Mouse (Mus musculus): ENCODE data around the gene Slc25a36. TPM values are rescaled to one million over a fixed set of nuclear protein-coding genes. Genes with fewer than 3 reads are reported as not detected.

The Slc25a36 gene
- 166 TPM for total RNA-seq (2023)

DNA sequence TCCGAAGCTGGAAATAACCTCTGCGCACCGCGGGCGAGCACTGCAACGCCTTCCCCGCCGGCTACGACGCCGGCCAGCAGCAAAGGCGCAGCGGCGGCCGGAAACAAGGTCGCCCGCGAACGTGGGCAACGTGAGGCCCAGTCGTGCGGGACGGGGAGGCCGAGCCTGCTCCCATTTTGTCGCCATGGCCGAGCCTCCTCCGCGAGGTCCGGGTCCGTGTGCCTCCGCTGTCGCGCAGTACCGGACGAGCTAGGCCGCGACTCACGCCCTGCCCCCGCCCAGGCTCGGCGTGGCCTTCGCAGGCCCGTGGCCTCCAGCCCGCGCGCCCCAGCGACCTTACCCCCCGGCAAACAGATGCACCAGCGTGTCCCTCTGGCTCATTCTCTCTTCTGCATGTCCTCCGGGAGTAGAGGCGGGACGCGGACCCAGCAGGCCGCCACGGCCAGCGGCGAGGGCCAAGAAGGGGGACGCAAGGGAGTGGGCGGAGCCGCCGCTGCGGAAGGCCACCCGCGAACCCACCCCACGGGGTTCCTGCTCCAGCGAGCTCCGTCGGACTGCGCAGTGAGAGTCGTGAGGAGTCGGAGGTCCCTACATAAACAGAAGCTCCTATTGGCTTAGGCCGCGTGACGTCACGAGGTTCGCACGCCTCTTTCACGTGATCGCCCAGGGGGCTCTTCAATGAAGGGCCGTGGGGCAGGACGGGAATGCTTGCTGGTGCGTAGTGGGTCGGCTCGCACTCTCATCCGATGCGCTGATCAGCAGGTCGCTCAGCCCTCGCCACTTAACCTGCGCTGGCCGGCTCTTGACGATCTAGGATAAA lies at the start of gene Slc25a36:
Slc25a36 (minus strand) TSS at position 587 of the 820 bp plus-strand sequence.

Other genes starting within 250 kb of the Slc25a36 start
- gene Pxylp1, start 218.5 kb downstream of the Slc25a36 start, total RNA-seq (2023): 34.8 TPM
- gene Spsb4, start 92.3 kb downstream of the Slc25a36 start, total RNA-seq (2023): not detected

Measured in CD4-positive naive resting alpha-beta T cell, adult 57 days (primary cell).